Mouse (Mus musculus) forebrain, embryonic 15.5 days (tissue): ENCODE data around the gene Saxo2. TPM values are rescaled to one million over a fixed set of nuclear protein-coding genes. Genes with fewer than 3 reads are reported as not detected.

Experiments used
- ATAC-seq: fragments of 200-750 bp; cut with Nextera tagmentation; replicated peaks from 2 replicates; pipeline ENCODE4 v1.8.0; 2017; ENCODE audit warnings: mild to moderate bottlenecking, moderate TSS enrichment, moderate library complexity
- H3K27ac ChIP-seq: fragments of 300-500 bp; sonication (generic); replicated peaks from 2 replicates; pipeline ENCODE4 v1.5.1; 2015; ENCODE audit warnings: mild to moderate bottlenecking, inconsistent platforms
- H3K27me3 ChIP-seq: fragments of 300-500 bp; sonication (generic); 2 replicates; pipeline ENCODE4 v1.6.1; 2015; ENCODE audit warnings: inconsistent platforms
- H3K36me3 ChIP-seq: fragments of 300-500 bp; sonication (generic); 2 replicates; pipeline ENCODE4 v1.6.1; 2015; ENCODE audit warnings: mild to moderate bottlenecking, inconsistent platforms
- H3K4me1 ChIP-seq: fragments of 300-500 bp; sonication (generic); 2 replicates; pipeline ENCODE4 v1.6.1; 2015; ENCODE audit warnings: inconsistent platforms
- H3K4me2 ChIP-seq: fragments of 300-500 bp; sonication (generic); replicated peaks from 2 replicates; pipeline ENCODE4 v1.6.1; 2015; ENCODE audit warnings: mild to moderate bottlenecking, inconsistent platforms
- H3K4me3 ChIP-seq: fragments of 300-500 bp; sonication (generic); 2 replicates; pipeline ENCODE4 v1.5.1; 2015; ENCODE audit warnings: mild to moderate bottlenecking, inconsistent platforms
- H3K9ac ChIP-seq: fragments of 300-500 bp; sonication (generic); replicated peaks from 2 replicates; pipeline ENCODE4 v1.6.1; 2015; ENCODE audit warnings: mild to moderate bottlenecking, inconsistent platforms
- H3K9me3 ChIP-seq: fragments of 300-500 bp; sonication (generic); 2 replicates; pipeline ENCODE4 v1.6.1; 2016; ENCODE audit warnings: inconsistent platforms
- WGBS: fragments of 180-500 bp; shearing (Covaris S2); methylation state at CpG from one replicate; pipeline ENCODE4 v1.1.7; 2015; ENCODE audit warnings: mixed read lengths; 5-methylcytosine and 5-hydroxymethylcytosine counted together
- polyA plus RNA-seq: library from polyadenylated mRNA; unstranded; fragments of >200 nt; fragmentation: Nextera tagmentation; extraction: Ambion mirVana; gene quantifications from 2 replicates; pipeline ENCODE4 v1.2.1, GENCODE M21; 2015

Gene Saxo2
- polyA plus RNA-seq, 1 experiment from 2014 or later, result 21.4 TPM

- Histone ChIP-seq H3K27ac (no peak overlapping the region), H3K4me2 (no peak overlapping the region), H3K36me3 (no peaks in the 10 kb centered on the region), H3K9ac (no peak overlapping the region), H3K4me3 (no peak overlapping the region), H3K9me3 (no peaks in the 10 kb centered on the region), H3K4me1 (no peaks in the 10 kb centered on the region), H3K27me3 (no peaks in the 10 kb centered on the region)
- ATAC-seq, result no peak
- WGBS, result 72% methylated on average over 3 of the region's 3 CpGs
Observed at GRCm38 (mm10) chr7:82609629-82610028, 38.7 kb downstream of the Saxo2 start.

GRCm38 (mm10) chr7:82605425-82605824, 42.9 kb downstream of the Saxo2 start:
- no peak overlapping the region for H3K27ac ChIP-seq
- no peak for ATAC-seq
- no peaks in the 10 kb centered on the region for H3K4me1 ChIP-seq
- WGBS, result 80% methylated on average over 6 of the region's 6 CpGs
- H3K27me3 ChIP-seq, result no peaks in the 10 kb centered on the region
- H3K4me2 ChIP-seq, result no peak overlapping the region
- no peak overlapping the region for H3K9ac ChIP-seq
- H3K4me3 ChIP-seq, result no peak overlapping the region
- no peaks in the 10 kb centered on the region for H3K36me3 ChIP-seq
- no peaks in the 10 kb centered on the region for H3K9me3 ChIP-seq

GRCm38 (mm10) chr7:82602008-82602407, 46.3 kb downstream of the Saxo2 start:
- H3K9me3 ChIP-seq, result no peaks in the 10 kb centered on the region
- H3K9ac ChIP-seq, result no peak overlapping the region
- no peak for ATAC-seq
- no peaks in the 10 kb centered on the region for H3K36me3 ChIP-seq
- no peaks in the 10 kb centered on the region for H3K27me3 ChIP-seq
- no peak overlapping the region for H3K4me2 ChIP-seq
- no peak overlapping the region for H3K27ac ChIP-seq
- 91% methylated on average over 4 of the region's 4 CpGs for WGBS
- no peak overlapping the region for H3K4me3 ChIP-seq
- H3K4me1 ChIP-seq, result no peaks in the 10 kb centered on the region

DNA sequence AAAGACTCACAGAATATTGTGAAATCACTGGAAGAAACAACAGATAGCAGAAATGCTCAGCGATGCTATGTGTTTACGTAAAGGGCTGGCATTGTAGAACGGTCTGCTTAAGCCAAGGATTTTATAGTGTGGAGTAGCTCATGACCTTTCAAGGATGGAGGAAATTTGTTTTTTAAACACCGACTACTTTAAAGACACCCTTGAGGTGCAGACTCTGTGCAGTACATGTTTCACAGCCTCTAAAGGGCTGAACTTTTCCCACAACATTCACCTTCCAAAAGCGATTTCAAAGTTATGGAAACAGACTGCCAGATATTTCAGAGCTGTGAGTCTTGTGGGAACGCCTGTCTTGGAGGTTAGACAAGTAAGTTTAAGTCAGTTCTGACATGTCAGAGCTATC, 57.4 kb downstream of the Saxo2 start:
- Histone ChIP-seq H3K9me3 (no peaks in the 10 kb centered on the region), H3K36me3 (no peaks in the 10 kb centered on the region), H3K27ac (no peak overlapping the region), H3K9ac (no peak overlapping the region), H3K27me3 (no peaks in the 10 kb centered on the region), H3K4me1 (no peaks in the 10 kb centered on the region), H3K4me2 (no peak overlapping the region), H3K4me3 (no peak overlapping the region)
- no peak for ATAC-seq
- 90% methylated on average over 6 of the region's 6 CpGs for WGBS

Other genes with a start within 250 kb of the Saxo2 start
- gene Efl1, start 86 bp upstream of the Saxo2 start, polyA plus RNA-seq, result 20.3 and 21.4 TPM in 2 replicates
- gene Mex3b, start 218.8 kb upstream of the Saxo2 start, polyA plus RNA-seq, result 50.2 and 51.2 TPM in 2 replicates